In genomic region chr1:158364461-158364860, GRCm38 (mm10) we compare ENCODE assay signal across 9 mouse cellular contexts. TPM values are rescaled to one million over a fixed set of nuclear protein-coding genes. Genes with fewer than 3 reads are reported as not detected.
A peak's percentile ranks its signal among the peaks of the same experiment; 100 is the strongest.
DNase-seq lines count a peak whose midpoint lies in the region; ATAC-seq and TF ChIP-seq lines count a peak whose summit lies in the region.
"Had no signal": no experiment of that assay in that cellular context is flagged by ENCODE, and none has a peak within 500 bp of the region (broad histone marks: within the 10 kb centered on the region; RNA-seq: fewer than 3 reads in every experiment).

No protein-coding gene starts in this region.

- ATAC-seq in forebrain, embryonic 16.5 days: peak; percentile 55
- peak; percentile 51 for ATAC-seq in midbrain, embryonic 13.5 days

- no peak for TF ChIP-seq CTCF in cortical plate, adult 2 months (IDR thresholded peaks at IDR 0.05; ENCODE audit: extremely low read depth, insufficient read depth, low read length)

- peaks cover 4% of the 10 kb centered on the region for H3K4me1 ChIP-seq in cortical plate, adult 2 months (ENCODE audit: control insufficient read depth, insufficient read depth, low read length)
- H3K4me1 ChIP-seq in forebrain, embryonic 16.5 days (replicated peaks; ENCODE audit: control insufficient read depth, insufficient read depth, low read length): peaks cover 34% of the 10 kb centered on the region
- H3K4me1 ChIP-seq in midbrain, embryonic 13.5 days (replicated peaks): peaks cover 44% of the 10 kb centered on the region

- peak overlapping the region; percentile 89 for H3K4me3 ChIP-seq in cortical plate, adult 2 months (ENCODE audit: insufficient read depth, low read length)
- peak overlapping the region; percentile 83 for H3K4me3 ChIP-seq in forebrain, embryonic 16.5 days (replicated peaks; ENCODE audit: low read length)
- peak overlapping the region; percentile 83 for H3K4me3 ChIP-seq in midbrain, embryonic 13.5 days (replicated peaks)

- H3K27ac ChIP-seq in cortical plate, adult 2 months (ENCODE audit: insufficient read depth, low read length): no peak overlapping the region
- H3K27ac ChIP-seq in forebrain, embryonic 16.5 days (ENCODE audit: low read length): no peak overlapping the region
- peak overlapping the region; percentile 98; the same call in 1 of the 2 replicates for H3K27ac ChIP-seq in midbrain, embryonic 13.5 days

- peaks cover 2% of the 10 kb centered on the region for H3K36me3 ChIP-seq in forebrain, embryonic 16.5 days (ENCODE audit: control insufficient read depth, insufficient read depth)
- H3K36me3 ChIP-seq in midbrain, embryonic 13.5 days: peaks cover 7% of the 10 kb centered on the region; the same call in 1 of the 2 replicates

- no peaks in the 10 kb centered on the region for H3K9me3 ChIP-seq in forebrain, embryonic 16.5 days (ENCODE audit: control insufficient read depth, low read length)
- no peaks in the 10 kb centered on the region for H3K9me3 ChIP-seq in midbrain, embryonic 13.5 days

- peak overlapping the region; percentile 83 for H3K4me2 ChIP-seq in forebrain, embryonic 16.5 days (ENCODE audit: low read length)
- peak overlapping the region; percentile 86 for H3K4me2 ChIP-seq in midbrain, embryonic 13.5 days (replicated peaks)
- H3K4me2 ChIP-seq: lung, embryonic 14.5 days had no signal

- intact Hi-C loops in gastrocnemius, postnatal 36 days (cut with DNase I): no loop called here

- 6% methylated on average over 1 of the region's 1 CpGs for WGBS in forebrain, embryonic 16.5 days
- WGBS in midbrain, embryonic 13.5 days: 13% methylated on average over 1 of the region's 1 CpGs

- TF ChIP-seq POLR2A in cortical plate, adult 2 months (IDR thresholded peaks at IDR 0.05; ENCODE audit: extremely low read depth, insufficient read depth, low read length): no peak

- DNase-seq in MN1 (ENCODE audit: low spot score): peak; percentile 38
- no peak for DNase-seq in urinary bladder, postnatal 36 days (ENCODE audit: low spot score in 2 of 2)
- no peak for DNase-seq in ovary, postnatal 10 days (ENCODE audit: low spot score)
- no peak for DNase-seq in gastrocnemius, postnatal 36 days
- DNase-seq: lung, embryonic 14.5 days; right cerebral cortex, postnatal 4 days had no signal

- peak overlapping the region; percentile 16 for H3K9ac ChIP-seq in forebrain, embryonic 16.5 days (replicated peaks; ENCODE audit: low read depth, low read length)
- peak overlapping the region; percentile 98; the same call in 1 of the 2 replicates for H3K9ac ChIP-seq in midbrain, embryonic 13.5 days (replicated peaks)
- H3K9ac ChIP-seq: lung, embryonic 14.5 days had no signal

- H3K27me3 ChIP-seq in forebrain, embryonic 16.5 days (replicated peaks; ENCODE audit: control insufficient read depth, insufficient read depth, low read length): no peaks in the 10 kb centered on the region
- H3K27me3 ChIP-seq in midbrain, embryonic 13.5 days: no peaks in the 10 kb centered on the region

RNA-seq across cellular contexts. Expression of gene Astn1, which starts 2.4 kb away (rescaled TPM):
- polyA plus RNA-seq in cortical plate, adult 2 months (2012; rRNA removed): 66.0 and 68.8 TPM in 2 replicates
- polyA plus RNA-seq in forebrain, embryonic 16.5 days (2015; fragmentation: Nextera tagmentation; extraction: Ambion mirVana): 37.9 and 42.3 TPM in 2 replicates
- polyA plus RNA-seq in midbrain, embryonic 13.5 days (2015; fragmentation: Nextera tagmentation; extraction: Ambion mirVana): 32.1 and 35.7 TPM in 2 replicates
- under 1 TPM; 0.37 to 0.38 TPM for total RNA-seq in gastrocnemius, postnatal 36 days (2021)

RNA-seq across cellular contexts. Expression of gene Brinp2, which starts 8.3 kb away (rescaled TPM):
- 62.2 and 64.1 TPM in 2 replicates for polyA plus RNA-seq in cortical plate, adult 2 months (2012; rRNA removed)
- 46.4 and 46.5 TPM in 2 replicates for polyA plus RNA-seq in forebrain, embryonic 16.5 days (2015; fragmentation: Nextera tagmentation; extraction: Ambion mirVana)
- 18.5 and 18.9 TPM in 2 replicates for polyA plus RNA-seq in midbrain, embryonic 13.5 days (2015; fragmentation: Nextera tagmentation; extraction: Ambion mirVana)
- total RNA-seq in gastrocnemius, postnatal 36 days (2021): under 1 TPM; 0.26 to 0.37 TPM
